Comparison of ENCODE assay signal across 8 mouse cellular contexts in the genomic region with DNA sequence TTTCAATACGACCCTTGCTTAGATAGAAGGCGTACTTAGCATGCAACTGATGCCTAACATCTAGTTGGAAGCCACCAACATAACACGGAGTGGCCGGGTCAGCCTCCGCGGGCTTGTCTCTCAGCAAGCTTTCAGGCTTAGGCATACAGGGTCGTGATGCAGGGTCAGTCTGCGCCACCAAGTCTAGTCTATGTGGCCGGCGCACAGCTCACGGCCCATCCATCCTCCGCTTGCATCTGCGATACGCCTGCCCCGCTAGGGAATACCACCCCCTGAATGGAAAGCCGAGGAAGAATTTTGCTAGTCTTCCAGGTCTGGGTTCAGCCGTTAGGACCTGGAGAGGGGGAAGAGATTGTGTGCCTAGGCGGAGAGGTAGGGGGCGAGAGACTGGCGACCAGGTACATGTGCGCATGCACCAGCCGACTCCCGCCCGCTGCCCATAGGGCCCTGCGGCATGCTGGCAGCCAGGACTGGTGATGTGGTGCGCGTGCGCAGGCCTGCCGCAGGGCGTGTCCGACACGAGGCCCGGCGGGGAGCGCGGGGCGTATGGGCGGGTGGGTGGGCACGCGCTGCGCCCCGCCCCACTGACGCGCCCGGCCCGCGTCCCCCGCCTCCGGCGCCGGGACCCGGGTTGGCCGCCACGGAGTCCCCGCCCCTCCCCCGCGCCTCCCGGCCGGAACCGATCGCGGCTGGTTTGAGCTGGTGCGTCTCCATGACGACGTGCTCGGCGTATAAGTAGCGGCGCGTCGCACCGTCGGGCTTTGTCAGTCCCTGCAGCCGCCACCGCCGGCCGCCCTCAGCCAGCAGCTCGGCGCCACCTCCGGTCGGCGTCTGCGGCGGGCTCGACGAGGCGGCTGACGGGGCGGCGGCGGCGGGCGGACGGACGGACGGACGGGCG. TPM values are rescaled to one million over a fixed set of nuclear protein-coding genes. Genes with fewer than 3 reads are reported as not detected.
A peak's percentile ranks its signal among the peaks of the same experiment; 100 is the strongest.
DNase-seq lines count a peak whose midpoint lies in the region; ATAC-seq and TF ChIP-seq lines count a peak whose summit lies in the region.

Gene Odc1 (plus strand): TSS at position 586 of the 898 bp plus-strand sequence.

- peak within 1 kb of the TSS; percentile 91 for H3K9ac ChIP-seq in hindbrain, embryonic 16.5 days (ENCODE audit: low read depth, low read length)

- H3K9me3 ChIP-seq in hindbrain, embryonic 16.5 days (ENCODE audit: control insufficient read depth, low read length): no peaks in the 10 kb centered on the region

- peak; percentile 99 for DNase-seq in T-cell, adult 2 months (ENCODE audit: low spot score)
- DNase-seq in cerebellum, postnatal 36 days: peak; percentile 96 to 98
- peak; percentile 95 for DNase-seq in gastrocnemius, adult 18-20 months (ENCODE audit: low spot score)
- peak; percentile 98 for DNase-seq in left cerebral cortex, adult 2 months (ENCODE audit: extremely low spot score in 1 of 2, low spot score in 2 of 2)
- DNase-seq in right cerebral cortex, adult 2 months (ENCODE audit: low spot score in 2 of 2): peak; percentile 94 to 97
- DNase-seq in urinary bladder, postnatal 14 days (ENCODE audit: low spot score): peak; percentile 98

- peak within 1 kb of the TSS; percentile 97 for H3K4me3 ChIP-seq in hindbrain, embryonic 16.5 days (ENCODE audit: low read length)
- H3K4me3 ChIP-seq in left cerebral cortex, adult 2 months: peak within 1 kb of the TSS; percentile 92

- ATAC-seq in hindbrain, embryonic 16.5 days: peak; percentile 96
- peak; percentile 85 for ATAC-seq in megakaryocyte, adult 5-6 weeks (ENCODE audit: poor library complexity, severe bottlenecking)

- no peaks in the 10 kb centered on the region for H3K27me3 ChIP-seq in hindbrain, embryonic 16.5 days (replicated peaks; ENCODE audit: control insufficient read depth, insufficient read depth, low read length)

- TF ChIP-seq CTCF in left cerebral cortex, adult 2 months (IDR thresholded peaks at IDR 0.05): peak; percentile 14

- WGBS in hindbrain, embryonic 16.5 days: under 1% methylated on average over 55 of the region's 98 CpGs

- H3K4me1 ChIP-seq in hindbrain, embryonic 16.5 days (ENCODE audit: control insufficient read depth, insufficient read depth, low read depth, low read length): peaks cover 11% of the 10 kb centered on the region

- peak within 1 kb of the TSS; percentile 87 for H3K4me2 ChIP-seq in hindbrain, embryonic 16.5 days (ENCODE audit: low read length)

- peaks cover 8% of the 10 kb centered on the region for H3K36me3 ChIP-seq in hindbrain, embryonic 16.5 days (ENCODE audit: control insufficient read depth, insufficient read depth, low read length)

- intact Hi-C loops in left cerebral cortex, adult 2 months (cut with DNase I): loop anchor here (1.0 to 2.0 kb wide), 2 partner anchors 104 to 178 kb away; no protein-coding TSS in a partner anchor

- peak within 1 kb of the TSS; percentile 90 for H3K27ac ChIP-seq in hindbrain, embryonic 16.5 days (ENCODE audit: low read depth, low read length)
- peak within 1 kb of the TSS; percentile 92 for H3K27ac ChIP-seq in left cerebral cortex, adult 2 months

RNA-seq across cellular contexts. Expression of gene Odc1, which starts in this region (rescaled TPM):
- 100 to 1,000 TPM; 113 to 121 TPM for total RNA-seq in gastrocnemius, adult 18-20 months (2021)
- 116 and 124 TPM in 2 replicates for polyA plus RNA-seq in hindbrain, embryonic 16.5 days (2015; fragmentation: Nextera tagmentation; extraction: Ambion mirVana)
- 10 to 100 TPM; 67.2 to 68.6 TPM for total RNA-seq in left cerebral cortex, adult 2 months (2021)
- total RNA-seq in megakaryocyte, adult 5-6 weeks (2015): 36.5 and 42.5 TPM in 2 replicates
- total RNA-seq in megakaryocyte, adult 5-6 weeks (2017): 60.4 and 70.8 TPM in 2 replicates

Comparison
In these comparisons a context has a peak if more than half of its experiments do, and no peak if none do; other contexts are left out.
1. Peak in every context shown above with its lines: DNase-seq, ATAC-seq, H3K4me3 ChIP-seq and H3K27ac ChIP-seq.